Mouse (Mus musculus): Measurements from ENCODE around the gene Ubald2.

The Ubald2 gene

DNA sequence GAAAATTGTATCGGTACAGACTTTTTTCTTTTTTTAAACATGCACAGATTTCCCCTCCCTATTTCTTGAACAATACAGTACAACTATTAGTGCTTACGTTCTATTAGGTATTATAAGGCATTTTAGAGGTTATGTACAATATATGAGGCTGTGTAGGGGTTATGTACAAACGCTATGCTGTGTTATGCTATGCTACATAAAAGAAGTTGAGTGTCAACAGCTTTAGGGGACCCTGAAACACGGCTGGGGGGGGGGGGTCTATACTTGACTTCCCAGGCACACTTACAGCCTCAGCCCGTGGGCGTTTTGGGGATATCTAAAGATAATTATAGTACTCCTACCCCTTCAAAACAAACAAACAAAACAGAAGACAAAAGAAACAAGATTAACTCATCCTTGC is 1.8 kb upstream of the Ubald2 start:
- in situ Hi-C loops (cut with MboI; ENCODE audit: unreplicated experiment in 2 of 2) = no loop called here

DNA sequence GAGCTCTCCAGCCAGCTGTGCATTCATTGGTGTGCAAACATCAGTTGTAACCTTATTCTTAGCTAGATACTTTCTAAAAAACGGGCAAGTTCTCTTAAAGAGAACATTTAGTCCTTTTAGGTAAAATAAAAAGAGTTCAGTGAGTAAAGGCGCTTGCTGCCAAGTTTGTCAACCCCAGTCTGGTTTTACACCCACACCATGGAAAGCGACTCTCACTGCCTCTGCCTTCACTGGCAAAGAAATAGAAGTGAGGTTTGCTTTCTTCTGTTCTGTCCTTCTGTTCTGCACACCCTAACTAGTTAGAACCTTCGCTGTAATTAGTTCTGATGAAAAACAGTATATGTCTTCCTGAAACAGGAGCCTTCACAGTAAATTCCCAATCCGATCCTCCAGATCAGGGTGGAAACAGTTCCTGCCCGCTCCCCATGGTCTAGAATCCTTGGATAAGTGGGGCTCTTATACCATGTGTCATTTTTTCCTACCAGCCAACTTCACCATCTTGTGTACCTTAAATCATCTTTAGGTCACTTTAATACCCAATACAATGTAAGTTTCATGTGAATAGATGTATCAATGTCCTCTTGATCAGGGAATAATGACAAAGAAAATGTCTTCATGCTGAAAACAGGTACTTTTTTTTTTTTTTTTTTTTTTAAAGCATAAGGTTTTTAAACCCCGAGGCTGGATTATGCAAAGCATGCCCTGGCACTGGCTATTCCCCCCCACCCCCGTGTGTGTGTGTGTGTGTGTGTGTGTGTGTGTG is 1.1 kb upstream of the Ubald2 start:
- in situ Hi-C loops (cut with MboI; ENCODE audit: unreplicated experiment in 2 of 2) = no loop called here

DNA sequence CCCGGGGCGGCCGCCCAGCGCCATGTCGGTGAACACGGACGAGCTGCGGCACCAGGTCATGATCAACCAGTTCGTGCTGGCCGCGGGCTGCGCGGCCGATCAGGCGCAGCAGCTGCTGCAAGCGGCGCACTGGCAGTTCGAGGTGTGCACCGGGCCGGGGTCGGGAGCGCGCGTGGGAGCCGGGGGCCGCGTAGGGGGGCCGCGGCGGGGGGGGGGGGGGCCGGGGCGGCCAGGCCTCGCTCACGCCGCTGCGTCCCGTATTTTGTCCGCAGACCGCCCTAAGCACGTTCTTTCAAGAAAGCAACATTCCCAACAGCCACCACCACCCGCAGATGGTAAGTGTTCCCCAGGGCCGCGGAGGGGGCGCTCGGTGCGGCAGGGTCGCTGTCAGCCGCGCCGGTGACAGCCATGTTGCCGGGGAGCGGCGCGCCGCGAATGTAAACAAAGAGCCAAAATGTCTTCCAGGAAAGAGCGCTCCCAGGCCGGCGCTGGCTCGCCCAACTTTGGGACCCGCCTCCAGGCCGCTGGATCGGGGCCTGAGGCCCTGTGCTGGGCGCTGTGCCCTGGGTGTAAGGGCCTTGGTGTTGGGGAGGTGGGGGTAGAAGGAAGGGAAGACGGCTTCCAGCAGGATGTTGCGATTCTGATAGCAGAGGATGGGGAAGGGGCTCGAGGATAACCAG is 533 bp downstream of the Ubald2 start:
- in situ Hi-C loops (cut with MboI; ENCODE audit: unreplicated experiment in 2 of 2) = no loop called here

- in situ Hi-C loops (cut with MboI; ENCODE audit: unreplicated experiment in 2 of 2) = no loop called here
These were observed 1.3 kb downstream of the Ubald2 start for GRCm38 (mm10) chr11:116434967-116435752.

DNA sequence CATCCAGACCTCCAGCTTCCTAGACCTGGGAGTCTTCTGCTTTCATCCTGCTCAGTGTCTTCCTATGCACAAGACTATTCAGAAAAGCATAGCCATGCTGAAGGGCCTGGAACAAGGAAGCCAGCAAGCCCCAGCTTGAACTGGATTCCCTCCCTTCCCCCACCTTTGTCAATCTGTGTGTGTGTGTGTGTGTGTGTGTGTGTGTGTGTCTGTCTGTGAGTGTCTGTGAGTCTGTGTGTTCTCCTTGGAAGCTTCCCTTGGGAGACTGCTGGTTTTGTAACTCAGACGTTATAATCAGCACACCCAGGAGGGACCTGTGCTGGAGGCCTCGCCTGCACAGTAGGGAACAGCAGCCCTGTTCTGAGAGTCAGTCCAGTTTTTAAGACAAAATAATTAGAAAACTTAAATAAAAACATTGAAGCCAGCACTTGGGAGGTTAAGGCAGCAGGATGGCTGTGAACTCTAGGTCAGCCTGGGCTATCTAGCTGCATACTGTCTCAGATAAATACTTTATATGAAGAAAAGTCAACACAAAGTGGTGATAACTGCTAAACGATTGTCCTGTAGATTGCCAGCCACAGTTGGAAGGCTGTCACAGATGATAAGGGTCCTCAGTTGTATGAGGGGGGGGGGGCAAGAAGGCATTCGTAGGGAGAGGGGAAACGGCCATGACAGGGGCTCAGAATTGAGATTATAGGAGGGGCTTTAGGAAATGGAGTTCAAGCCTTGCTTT is 2.3 kb downstream of the Ubald2 start:
- in situ Hi-C loops (cut with MboI; ENCODE audit: unreplicated experiment in 2 of 2) = no loop called here

- in situ Hi-C loops (cut with MboI; ENCODE audit: unreplicated experiment in 2 of 2) = no loop called here
These were observed 2.9 kb downstream of the Ubald2 start for GRCm38 (mm10) chr11:116436725-116437331.

- in situ Hi-C loops (cut with MboI; ENCODE audit: unreplicated experiment in 2 of 2) = no loop called here
These were observed 3.6 kb downstream of the Ubald2 start for GRCm38 (mm10) chr11:116437541-116437940.

DNA sequence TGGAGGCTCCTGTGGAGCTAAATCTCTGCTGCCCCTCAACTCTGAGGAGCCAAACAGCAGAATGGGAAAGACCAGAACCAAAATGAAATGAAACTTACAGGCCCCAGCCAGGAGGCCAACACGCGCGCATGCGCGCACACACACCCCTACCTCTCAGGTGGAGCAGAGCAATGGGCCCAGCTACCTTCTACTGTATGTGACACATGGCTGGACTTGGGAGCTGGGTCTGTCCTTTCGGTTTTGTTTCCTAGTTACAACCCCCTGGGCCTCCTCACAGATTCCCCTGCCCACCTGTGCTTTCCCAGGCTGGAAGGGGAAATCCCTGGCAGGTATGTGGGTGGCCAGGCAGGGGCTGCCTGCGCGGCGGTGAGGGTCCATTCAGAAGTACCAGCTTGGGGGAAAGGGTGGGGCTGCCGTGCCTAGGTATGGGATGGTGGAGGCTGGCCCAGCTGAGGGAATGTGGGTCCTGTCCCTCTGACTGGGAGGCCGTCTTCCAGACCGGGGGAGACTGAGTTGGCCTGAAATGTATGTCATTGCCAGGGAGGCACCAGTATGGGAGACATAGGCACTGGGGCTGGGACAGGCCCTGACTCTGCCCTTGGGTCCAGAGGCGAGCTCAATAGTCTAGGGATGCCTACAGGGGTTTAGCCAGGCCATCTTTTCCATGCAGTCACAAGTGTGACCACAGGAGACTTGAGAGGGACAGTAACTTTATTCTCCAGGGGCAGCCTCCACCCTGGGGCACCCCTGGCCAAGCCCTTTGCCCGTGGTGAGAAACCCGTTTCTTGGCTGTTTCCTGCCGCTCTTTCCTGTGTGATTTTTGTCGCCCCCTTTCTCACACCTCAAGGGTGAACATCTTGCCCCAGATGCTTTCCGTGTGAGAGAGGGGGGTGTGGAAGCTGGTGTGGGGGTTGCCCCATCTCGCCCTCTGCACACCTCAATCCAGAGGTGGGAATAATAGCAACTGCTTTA is 5.7 kb downstream of the Ubald2 start:
- in situ Hi-C loops (cut with MboI; ENCODE audit: unreplicated experiment in 2 of 2) = loop anchor here in 1 of 2 experiments (5.0 kb wide), 1 partner anchor 122 kb away; no protein-coding TSS in a partner anchor

DNA sequence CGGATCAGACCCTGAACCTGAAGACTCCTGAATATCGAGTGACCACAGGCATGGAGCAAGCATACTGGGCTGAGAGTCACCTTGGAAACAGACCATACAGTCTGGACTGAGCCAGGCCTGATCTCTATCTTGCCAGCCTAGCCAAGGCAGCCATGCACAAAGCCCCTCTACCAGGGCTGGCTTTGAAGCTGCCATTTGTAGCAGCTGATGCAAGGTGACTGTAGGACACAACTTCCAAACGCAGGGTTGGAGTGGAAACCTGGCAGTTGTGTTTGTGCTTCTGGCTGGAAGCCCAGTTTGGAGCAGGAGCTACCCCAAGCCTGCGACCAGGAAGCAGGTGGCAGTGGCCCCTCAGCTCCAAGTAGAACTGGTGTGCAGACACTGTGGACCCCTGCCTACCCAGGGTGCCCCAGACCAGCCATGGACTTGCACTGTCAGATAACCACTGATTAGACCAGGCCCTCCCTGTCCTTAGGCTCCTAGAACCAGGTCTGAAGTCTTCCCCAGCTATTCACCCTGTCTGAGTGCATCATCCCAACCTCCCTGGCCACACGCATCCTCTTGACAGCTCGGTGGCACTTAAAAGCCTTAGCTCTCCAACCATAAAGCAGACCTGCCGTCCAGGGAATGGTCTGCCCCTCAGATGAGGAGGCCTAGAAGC is 6.6 kb downstream of the Ubald2 start:
- in situ Hi-C loops (cut with MboI; ENCODE audit: unreplicated experiment in 2 of 2) = loop anchor here in 1 of 2 experiments (5.0 kb wide), 1 partner anchor 123 kb away; no protein-coding TSS in a partner anchor

DNA sequence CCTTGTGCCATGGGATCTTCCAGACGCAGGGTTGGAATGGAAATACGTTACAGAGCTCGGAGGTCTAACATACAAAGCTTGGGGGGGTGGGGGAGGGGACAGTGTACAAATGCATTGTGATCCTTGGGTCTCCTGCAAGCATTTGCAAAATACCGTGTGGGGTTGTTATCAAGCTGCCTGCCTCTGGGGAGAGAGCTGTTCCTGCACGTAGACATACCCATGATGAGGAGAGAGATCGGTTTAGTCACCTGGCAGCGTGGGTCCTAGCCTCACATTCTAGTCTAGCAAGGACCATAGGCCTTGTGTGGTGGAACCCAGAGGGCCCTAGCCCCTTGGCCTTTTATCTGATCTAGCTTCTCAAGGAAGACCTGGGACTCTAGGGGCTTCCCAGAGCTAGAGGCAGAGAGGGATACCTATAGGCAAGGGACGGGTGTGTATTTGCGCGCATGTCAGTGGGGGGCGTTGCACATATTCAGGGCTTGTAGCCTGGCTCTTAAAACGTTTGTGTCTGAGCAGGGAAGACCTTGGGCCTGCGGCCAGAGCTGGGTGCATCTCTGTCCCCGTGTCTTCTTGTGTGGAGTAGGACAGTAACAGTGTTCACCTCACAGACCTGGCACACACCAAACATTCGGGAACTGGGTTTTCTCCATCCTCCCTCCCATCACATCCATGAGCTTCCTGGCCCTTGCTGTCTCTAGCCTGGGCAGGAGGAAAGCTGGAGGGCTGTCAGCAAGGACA is 8.4 kb downstream of the Ubald2 start:
- in situ Hi-C loops (cut with MboI; ENCODE audit: unreplicated experiment in 2 of 2) = loop anchor here in 1 of 2 experiments (5.0 kb wide), 1 partner anchor 125 kb away; no protein-coding TSS in a partner anchor

DNA sequence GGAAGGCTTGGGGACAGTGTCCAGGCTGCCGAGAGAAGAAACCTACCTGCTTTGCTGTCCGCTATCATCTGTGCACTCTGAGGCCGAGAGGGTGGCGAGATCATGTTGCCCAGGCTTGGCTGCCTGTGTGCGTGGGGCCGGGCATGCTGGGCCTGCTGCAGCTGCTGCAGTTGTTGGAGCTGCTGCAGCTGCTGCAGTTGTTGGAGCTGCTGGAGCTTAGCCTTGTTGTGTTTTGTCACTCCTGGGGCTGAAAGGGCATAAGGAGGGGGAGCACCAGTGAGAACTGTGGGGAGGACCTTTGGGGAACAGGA is 8.9 kb downstream of the Ubald2 start:
- in situ Hi-C loops (cut with MboI; ENCODE audit: unreplicated experiment in 2 of 2) = loop anchor here in 1 of 2 experiments (5.0 kb wide), 1 partner anchor 126 kb away; no protein-coding TSS in a partner anchor

DNA sequence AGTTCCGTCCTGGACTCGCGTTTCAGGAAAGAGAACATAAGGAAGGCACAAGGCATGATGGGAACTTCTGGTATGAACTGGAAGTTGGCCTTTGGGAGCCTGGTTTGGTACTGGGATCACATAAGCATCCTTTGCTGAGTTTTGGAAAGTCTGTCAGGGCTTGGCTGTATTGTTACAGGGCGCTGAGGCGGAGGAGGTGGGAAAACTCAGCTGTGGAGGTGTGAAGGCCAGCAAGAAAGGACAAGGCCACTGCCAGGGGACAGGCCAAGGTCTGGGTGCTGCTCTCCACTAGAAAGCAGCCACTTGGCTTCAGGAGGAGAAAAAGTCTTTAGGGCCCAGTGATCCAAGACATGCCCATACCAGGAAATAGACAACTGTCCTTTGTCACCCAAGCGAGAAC is 9.4 kb downstream of the Ubald2 start:
- in situ Hi-C loops (cut with MboI; ENCODE audit: unreplicated experiment in 2 of 2) = loop anchor here in 1 of 2 experiments (5.0 kb wide), 1 partner anchor 126 kb away; no protein-coding TSS in a partner anchor

DNA sequence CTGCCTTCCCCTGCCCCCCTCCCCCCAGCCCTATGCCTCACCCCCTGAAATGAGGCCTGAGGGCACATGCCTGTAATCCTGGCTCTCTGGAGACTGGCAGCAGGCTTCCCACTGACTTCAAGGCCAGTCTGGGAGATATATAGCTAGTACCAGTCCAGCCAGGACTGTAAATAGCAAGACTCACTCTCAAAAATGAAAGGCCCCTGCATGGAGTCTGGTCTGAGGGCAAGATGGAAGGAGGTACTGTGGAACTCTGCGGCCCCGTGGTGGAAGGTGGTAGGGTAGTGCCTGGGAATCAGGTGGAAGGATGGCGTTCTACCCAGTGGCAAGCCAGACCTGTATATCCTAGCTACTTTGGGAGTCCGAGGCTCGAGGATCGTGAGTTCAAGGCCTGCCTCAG is 10.0 kb downstream of the Ubald2 start:
- in situ Hi-C loops (cut with MboI; ENCODE audit: unreplicated experiment in 2 of 2) = loop anchor here in 1 of 2 experiments (5.0 kb wide), 1 partner anchor 127 kb away; no protein-coding TSS in a partner anchor

DNA sequence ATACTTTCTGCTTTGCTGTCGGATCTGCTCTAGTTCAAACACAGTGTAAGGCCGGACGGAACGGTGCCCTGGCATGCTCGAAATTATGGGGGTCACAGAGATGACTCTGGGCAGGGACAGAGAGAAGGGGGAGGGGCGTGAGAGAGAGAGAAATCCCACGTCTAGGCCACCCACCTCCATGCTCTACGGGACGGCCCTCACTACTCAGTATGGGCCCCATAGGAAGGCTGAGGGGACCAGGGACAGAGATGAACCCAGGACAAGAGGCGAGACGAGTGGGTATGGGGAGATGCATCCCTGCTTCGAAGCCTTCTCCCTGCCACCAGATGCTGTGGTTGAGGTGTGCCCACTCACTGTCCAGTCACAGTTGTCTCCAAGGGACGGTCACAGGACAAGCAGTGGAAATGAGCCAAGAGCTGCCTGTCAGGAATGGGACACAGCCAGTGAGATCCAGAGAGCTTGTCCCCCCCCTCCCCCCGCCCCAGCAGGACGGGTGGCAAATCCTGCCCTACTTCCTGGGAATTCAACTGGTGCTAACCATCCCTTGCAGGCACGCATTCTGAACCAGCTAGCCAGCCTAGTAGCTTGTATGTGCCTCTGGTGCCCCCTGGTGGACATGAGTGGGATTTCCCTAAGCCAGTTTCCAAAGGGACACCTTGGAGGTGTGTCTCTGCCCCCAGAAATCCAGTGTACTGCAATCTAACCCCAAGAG is 11.9 kb downstream of the Ubald2 start:
- in situ Hi-C loops (cut with MboI; ENCODE audit: unreplicated experiment in 2 of 2) = loop anchor here (5.0 kb wide), 3 partner anchors 48 to 223 kb away; no protein-coding TSS in a partner anchor

GRCm38 (mm10) chr11:116446308-116446887 is 12.5 kb downstream of the Ubald2 start:
- in situ Hi-C loops (cut with MboI; ENCODE audit: unreplicated experiment in 2 of 2) = loop anchor here (5.0 kb wide), 3 partner anchors 49 to 224 kb away; no protein-coding TSS in a partner anchor

GRCm38 (mm10) chr11:116447822-116448221 is 13.9 kb downstream of the Ubald2 start:
- in situ Hi-C loops (cut with MboI; ENCODE audit: unreplicated experiment in 2 of 2) = loop anchor here (5.0 kb wide), 3 partner anchors 51 to 226 kb away; no protein-coding TSS in a partner anchor

All from v-Abl transformed pro-B cells (cell line).